Mouse (Mus musculus): Measurements from ENCODE around the gene N4bp1. TPM values are rescaled to one million over a fixed set of nuclear protein-coding genes. Genes with fewer than 3 reads are reported as not detected.

Gene N4bp1
- polyA plus RNA-seq, 1 experiment, result 11.0 TPM

DNA sequence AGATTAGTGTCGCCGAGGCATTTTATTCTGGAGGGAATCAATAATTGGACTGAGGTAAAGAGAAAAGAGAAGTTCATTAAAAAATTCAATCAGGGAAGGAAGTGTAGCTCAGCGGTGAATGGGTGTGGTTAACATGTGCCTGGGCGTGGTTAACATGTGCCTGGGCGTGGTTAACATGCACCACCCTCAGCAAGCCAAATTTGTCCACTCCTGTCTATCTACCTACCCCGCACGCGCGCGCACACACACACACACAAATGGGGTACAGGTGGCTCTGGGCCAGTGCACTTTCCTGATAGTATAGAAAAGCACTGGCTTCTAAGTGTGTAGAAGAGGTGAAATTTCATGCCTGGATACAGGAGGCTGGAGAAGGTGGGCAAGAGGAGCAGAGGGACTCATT is 119.9 kb downstream of the N4bp1 start:
- Histone ChIP-seq H3K4me1 (ENCODE audit: control insufficient read depth, insufficient read depth, insufficient read length) (no peaks in the 10 kb centered on the region), H3K27me3 (ENCODE audit: control insufficient read depth, insufficient read depth, low read length) (no peaks in the 10 kb centered on the region), H3K27ac (ENCODE audit: insufficient read depth, low read length) (no peak overlapping the region), H3K36me3 (ENCODE audit: control insufficient read depth, insufficient read depth, low read length) (no peaks in the 10 kb centered on the region), H3K4me3 (ENCODE audit: extremely low read depth, insufficient read depth, insufficient read length) (no peak overlapping the region)
- TF ChIP-seq POLR2A (IDR thresholded peaks at IDR 0.05; ENCODE audit: low read depth, low read length) (no peak), CTCF (IDR thresholded peaks at IDR 0.05; ENCODE audit: extremely low read depth, insufficient read depth, insufficient read length, insufficient replicate concordance) (no peak)
- WGBS, result 63% methylated on average over 10 of the region's 10 CpGs
- DNase-seq (ENCODE audit: low read depth in 1 of 2, low spot score in 2 of 2), result peak in 1 of 2 experiments; percentile 11

DNA sequence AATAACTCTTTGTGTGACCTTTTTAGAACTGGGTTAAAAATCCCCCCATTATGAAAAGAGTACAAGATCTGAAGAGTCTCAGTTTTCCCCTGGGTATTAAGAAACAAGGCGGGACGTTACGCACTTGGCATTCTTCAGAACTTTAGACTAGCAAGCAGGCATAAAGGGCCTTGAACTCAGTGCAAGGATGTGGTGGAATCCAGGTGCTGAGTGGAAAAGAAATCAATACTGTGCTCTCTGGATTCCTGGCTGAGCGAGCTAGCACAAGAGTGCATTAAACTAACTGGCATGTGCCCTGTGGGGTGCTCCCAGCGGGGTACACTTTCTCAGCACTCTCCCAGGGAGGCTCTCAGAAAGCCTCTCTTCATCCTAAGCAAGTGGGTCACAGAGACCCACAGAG is 122.3 kb downstream of the N4bp1 start:
- no peaks in the 10 kb centered on the region for H3K27me3 ChIP-seq (ENCODE audit: control insufficient read depth, insufficient read depth, low read length)
- H3K36me3 ChIP-seq (ENCODE audit: control insufficient read depth, insufficient read depth, low read length), result no peaks in the 10 kb centered on the region
- H3K4me3 ChIP-seq (ENCODE audit: extremely low read depth, insufficient read depth, insufficient read length), result no peak overlapping the region
- 79% methylated on average over 5 of the region's 5 CpGs for WGBS
- TF ChIP-seq POLR2A (IDR thresholded peaks at IDR 0.05; ENCODE audit: low read depth, low read length) (no peak), CTCF (IDR thresholded peaks at IDR 0.05; ENCODE audit: extremely low read depth, insufficient read depth, insufficient read length, insufficient replicate concordance) (no peak)
- no peak overlapping the region for H3K27ac ChIP-seq (ENCODE audit: insufficient read depth, low read length)
- no peak for DNase-seq (ENCODE audit: low read depth in 1 of 2, low spot score in 2 of 2)
- H3K4me1 ChIP-seq (ENCODE audit: control insufficient read depth, insufficient read depth, insufficient read length), result no peaks in the 10 kb centered on the region

DNA sequence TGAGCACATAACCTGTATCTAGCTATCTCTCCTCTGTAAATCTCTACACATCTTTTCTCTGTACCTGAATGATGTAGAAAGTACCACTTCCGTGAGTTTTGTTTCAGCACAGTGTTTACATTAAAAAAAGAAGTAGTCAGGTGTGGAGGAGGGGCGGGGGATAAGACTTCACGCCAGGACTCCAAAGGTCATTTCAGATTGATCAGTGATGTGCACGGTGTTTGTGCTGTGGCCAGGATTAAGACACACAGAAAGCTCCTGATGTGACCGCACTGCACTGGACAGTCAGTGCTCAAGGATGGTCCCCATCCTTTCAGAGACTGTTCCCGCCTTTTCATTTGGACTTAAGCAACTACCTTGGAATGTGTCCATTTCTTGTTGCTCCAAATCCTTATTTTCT is 124.3 kb downstream of the N4bp1 start:
- Histone ChIP-seq H3K4me3 (ENCODE audit: extremely low read depth, insufficient read depth, insufficient read length) (no peak overlapping the region), H3K27me3 (ENCODE audit: control insufficient read depth, insufficient read depth, low read length) (no peaks in the 10 kb centered on the region), H3K4me1 (ENCODE audit: control insufficient read depth, insufficient read depth, insufficient read length) (no peaks in the 10 kb centered on the region), H3K27ac (ENCODE audit: insufficient read depth, low read length) (no peak overlapping the region), H3K36me3 (ENCODE audit: control insufficient read depth, insufficient read depth, low read length) (no peaks in the 10 kb centered on the region)
- no peak for DNase-seq (ENCODE audit: low read depth in 1 of 2, low spot score in 2 of 2)
- TF ChIP-seq POLR2A (IDR thresholded peaks at IDR 0.05; ENCODE audit: low read depth, low read length) (no peak), CTCF (IDR thresholded peaks at IDR 0.05; ENCODE audit: extremely low read depth, insufficient read depth, insufficient read length, insufficient replicate concordance) (no peak)
- WGBS, result 88% methylated on average over 6 of the region's 6 CpGs

DNA sequence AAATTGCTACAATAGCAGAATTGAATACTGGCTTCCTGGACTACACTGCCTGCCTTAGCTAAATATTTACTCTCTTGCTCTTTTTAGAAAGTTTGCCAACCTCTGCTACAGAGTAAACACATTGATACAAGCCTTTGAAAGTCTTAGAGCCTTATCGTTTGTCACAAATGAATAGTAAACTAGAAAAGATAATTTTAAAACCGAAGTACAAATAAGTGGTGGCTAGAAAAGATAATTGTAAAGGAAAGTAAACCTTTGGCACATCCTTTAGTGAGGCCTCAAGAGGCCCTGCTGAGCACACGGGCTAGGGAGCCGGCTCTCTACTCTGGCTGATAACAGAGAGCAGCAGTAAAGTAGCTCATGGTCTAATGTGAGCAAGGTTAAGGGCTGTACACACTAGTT is 126.0 kb downstream of the N4bp1 start:
- TF ChIP-seq POLR2A (IDR thresholded peaks at IDR 0.05; ENCODE audit: low read depth, low read length), result no peak
- TF ChIP-seq CTCF (IDR thresholded peaks at IDR 0.05; ENCODE audit: extremely low read depth, insufficient read depth, insufficient read length, insufficient replicate concordance), result no peak
- no peak for DNase-seq (ENCODE audit: low read depth in 1 of 2, low spot score in 2 of 2)
- Histone ChIP-seq H3K4me1 (ENCODE audit: control insufficient read depth, insufficient read depth, insufficient read length) (no peaks in the 10 kb centered on the region), H3K4me3 (ENCODE audit: extremely low read depth, insufficient read depth, insufficient read length) (no peak overlapping the region), H3K27me3 (ENCODE audit: control insufficient read depth, insufficient read depth, low read length) (no peaks in the 10 kb centered on the region), H3K36me3 (ENCODE audit: control insufficient read depth, insufficient read depth, low read length) (no peaks in the 10 kb centered on the region), H3K27ac (ENCODE audit: insufficient read depth, low read length) (no peak overlapping the region)
- 75% methylated on average over 4 of the region's 4 CpGs for WGBS

DNA sequence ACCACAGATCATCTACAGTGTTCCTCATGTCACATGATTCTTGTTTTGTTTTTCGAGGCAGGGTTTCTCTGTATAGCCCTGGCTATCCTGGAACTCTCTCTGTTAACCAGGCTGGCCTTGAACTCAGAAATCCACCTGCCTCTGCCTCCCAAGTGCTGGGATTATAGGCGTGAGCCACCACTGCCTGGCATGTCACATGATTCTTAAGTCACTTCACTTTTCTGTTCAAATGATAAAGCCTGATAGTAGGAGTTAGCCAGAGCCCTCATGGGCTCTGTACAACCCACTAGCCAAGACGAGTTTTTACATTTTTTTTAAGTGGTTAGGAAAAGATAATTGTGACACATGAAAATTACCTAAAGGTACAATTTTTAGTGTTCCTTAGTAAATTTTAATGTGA is 126.4 kb downstream of the N4bp1 start:
- WGBS, result 70% methylated on average over 3 of the region's 3 CpGs
- Histone ChIP-seq H3K27me3 (ENCODE audit: control insufficient read depth, insufficient read depth, low read length) (no peaks in the 10 kb centered on the region), H3K4me3 (ENCODE audit: extremely low read depth, insufficient read depth, insufficient read length) (no peak overlapping the region), H3K27ac (ENCODE audit: insufficient read depth, low read length) (no peak overlapping the region), H3K36me3 (ENCODE audit: control insufficient read depth, insufficient read depth, low read length) (no peaks in the 10 kb centered on the region), H3K4me1 (ENCODE audit: control insufficient read depth, insufficient read depth, insufficient read length) (no peaks in the 10 kb centered on the region)
- TF ChIP-seq CTCF (IDR thresholded peaks at IDR 0.05; ENCODE audit: extremely low read depth, insufficient read depth, insufficient read length, insufficient replicate concordance) (no peak), POLR2A (IDR thresholded peaks at IDR 0.05; ENCODE audit: low read depth, low read length) (no peak)
- no peak for DNase-seq (ENCODE audit: low read depth in 1 of 2, low spot score in 2 of 2)

Other genes starting within 250 kb of the N4bp1 start
- 1.3 and 2.0 TPM in 2 replicates for gene Gm10638, start 139.6 kb downstream of the N4bp1 start, polyA plus RNA-seq (2012; rRNA removed)
- 11.5 and 13.3 TPM in 2 replicates for gene Siah1a, start 139.3 kb downstream of the N4bp1 start, polyA plus RNA-seq (2012; rRNA removed)

Measured in spleen, adult 2 months (tissue).